Mouse (Mus musculus) midbrain, embryonic 14.5 days (tissue): ENCODE measurements around the gene Tnnc2. TPM values are rescaled to one million over a fixed set of nuclear protein-coding genes. Genes with fewer than 3 reads are reported as not detected.

Experiments
- ATAC-seq: fragments of 200-750 bp; cut with Nextera tagmentation; 2 replicates; pipeline ENCODE4 v1.8.0; 2017; ENCODE audit warnings: moderate number of reproducible peaks, moderate library complexity; ENCODE audit not compliant: low FRiP score, low TSS enrichment
- DNase-seq: peaks from one replicate; pipeline ENCODE4 v3.0.0-alpha.2; 2015
- H3K27ac ChIP-seq: fragments of 300-500 bp; sonication (generic); replicated peaks from 2 replicates; pipeline ENCODE4 v1.5.1; 2014; ENCODE audit warnings: mild to moderate bottlenecking, low read depth, low read length, moderate library complexity
- H3K27me3 ChIP-seq: fragments of 300-500 bp; sonication (generic); 2 replicates; pipeline ENCODE4 v1.6.1; 2014; ENCODE audit warnings: low read length, control low read depth, mixed read lengths; ENCODE audit not compliant: control insufficient read depth, insufficient read depth
- H3K36me3 ChIP-seq: fragments of 300-500 bp; sonication (generic); 2 replicates; pipeline ENCODE4 v1.6.1; 2014; ENCODE audit warnings: low read length, control low read depth; ENCODE audit not compliant: control insufficient read depth, insufficient read depth
- H3K4me1 ChIP-seq: fragments of 300-500 bp; sonication (generic); 2 replicates; pipeline ENCODE4 v1.6.1; 2014; ENCODE audit warnings: mild to moderate bottlenecking, antibody characterized with exemption, low read length, control low read depth; ENCODE audit not compliant: control insufficient read depth, insufficient read depth
- H3K4me2 ChIP-seq: fragments of 300-500 bp; sonication (generic); 2 replicates; pipeline ENCODE4 v1.6.1; 2014; ENCODE audit warnings: mild to moderate bottlenecking, low read length, moderate library complexity
- H3K4me3 ChIP-seq: fragments of 300-500 bp; sonication (generic); replicated peaks from 2 replicates; pipeline ENCODE4 v1.5.1; 2014; ENCODE audit warnings: low read depth, low read length
- H3K9ac ChIP-seq: fragments of 300-500 bp; sonication (generic); replicated peaks from 2 replicates; pipeline ENCODE4 v1.6.1; 2014; ENCODE audit warnings: mild to moderate bottlenecking, low read length, moderate library complexity
- H3K9me3 ChIP-seq: fragments of 300-500 bp; sonication (generic); 2 replicates; pipeline ENCODE4 v1.6.1; 2016; ENCODE audit warnings: low read length, control low read depth, mixed read lengths; ENCODE audit not compliant: control insufficient read depth
- WGBS: fragments of 180-500 bp; shearing (Covaris S2); extraction: QIAGEN DNeasy Blood & Tissue Kit; methylation state at CpG from one replicate; pipeline ENCODE4 v1.1.7; 2014; 5-methylcytosine and 5-hydroxymethylcytosine counted together
- polyA plus RNA-seq: library from polyadenylated mRNA; unstranded; fragments of >200 nt; fragmentation: Nextera tagmentation; extraction: Ambion mirVana; gene quantifications from 2 replicates; pipeline ENCODE4 v1.2.1, GENCODE M21; 2014

The Tnnc2 gene
- polyA plus RNA-seq, 1 experiment from 2014 or later = not detected

- no peak overlapping the region for H3K4me2 ChIP-seq
- no peaks in the 10 kb centered on the region for H3K4me1 ChIP-seq
- no peaks in the 10 kb centered on the region for H3K9me3 ChIP-seq
- ATAC-seq = no peak
- no peak overlapping the region for H3K4me3 ChIP-seq
- H3K27ac ChIP-seq = no peak overlapping the region
- 97% methylated on average over 2 of the region's 2 CpGs for WGBS
- no peaks in the 10 kb centered on the region for H3K27me3 ChIP-seq
- peaks cover 88% of the 10 kb centered on the region for H3K36me3 ChIP-seq
- H3K9ac ChIP-seq = no peak overlapping the region
- DNase-seq = no peak
Measured at GRCm38 (mm10) chr2:164761502-164761901, 18.3 kb downstream of the Tnnc2 start.

GRCm38 (mm10) chr2:164760059-164760833 lies 19.5 kb downstream of the Tnnc2 start:
- no peak for DNase-seq
- Histone ChIP-seq H3K4me1 (no peaks in the 10 kb centered on the region), H3K36me3 (peaks cover 88% of the 10 kb centered on the region), H3K27me3 (no peaks in the 10 kb centered on the region), H3K9ac (no peak overlapping the region), H3K4me3 (no peak overlapping the region), H3K27ac (no peak overlapping the region), H3K4me2 (no peak overlapping the region), H3K9me3 (no peaks in the 10 kb centered on the region)
- ATAC-seq = no peak
- 95% methylated on average over 4 of the region's 4 CpGs for WGBS

GRCm38 (mm10) chr2:164758692-164759091 lies 21.1 kb downstream of the Tnnc2 start:
- 85% methylated on average over 1 of the region's 1 CpGs for WGBS
- H3K27ac ChIP-seq = no peak overlapping the region
- H3K4me2 ChIP-seq = no peak overlapping the region
- H3K9me3 ChIP-seq = no peaks in the 10 kb centered on the region
- no peak overlapping the region for H3K4me3 ChIP-seq
- DNase-seq (no peak), ATAC-seq (no peak)
- peaks cover 96% of the 10 kb centered on the region for H3K36me3 ChIP-seq
- H3K9ac ChIP-seq = no peak overlapping the region
- no peaks in the 10 kb centered on the region for H3K27me3 ChIP-seq
- H3K4me1 ChIP-seq = no peaks in the 10 kb centered on the region

GRCm38 (mm10) chr2:164757841-164758240 lies 21.9 kb downstream of the Tnnc2 start:
- Histone ChIP-seq H3K9me3 (no peaks in the 10 kb centered on the region), H3K9ac (no peak overlapping the region), H3K4me2 (no peak overlapping the region), H3K27me3 (no peaks in the 10 kb centered on the region), H3K4me1 (no peaks in the 10 kb centered on the region), H3K4me3 (no peak overlapping the region), H3K36me3 (peaks cover 96% of the 10 kb centered on the region), H3K27ac (no peak overlapping the region)
- ATAC-seq (no peak), DNase-seq (no peak)
- WGBS = 96% methylated on average over 9 of the region's 11 CpGs

- ATAC-seq (no peak), DNase-seq (no peak)
- H3K4me1 ChIP-seq = no peaks in the 10 kb centered on the region
- WGBS = 89% methylated on average over 2 of the region's 2 CpGs
- no peak overlapping the region for H3K9ac ChIP-seq
- H3K36me3 ChIP-seq = peaks cover 96% of the 10 kb centered on the region
- H3K4me2 ChIP-seq = no peak overlapping the region
- no peaks in the 10 kb centered on the region for H3K9me3 ChIP-seq
- no peak overlapping the region for H3K4me3 ChIP-seq
- no peak overlapping the region for H3K27ac ChIP-seq
- H3K27me3 ChIP-seq = no peaks in the 10 kb centered on the region
Measured at GRCm38 (mm10) chr2:164754800-164755199, 25.0 kb downstream of the Tnnc2 start.

- 93% methylated on average over 11 of the region's 11 CpGs for WGBS
- H3K4me3 ChIP-seq = no peak overlapping the region
- H3K4me2 ChIP-seq = no peak overlapping the region
- no peak overlapping the region for H3K9ac ChIP-seq
- H3K36me3 ChIP-seq = peaks cover 89% of the 10 kb centered on the region
- no peaks in the 10 kb centered on the region for H3K9me3 ChIP-seq
- H3K4me1 ChIP-seq = no peaks in the 10 kb centered on the region
- DNase-seq (no peak), ATAC-seq (no peak)
- H3K27me3 ChIP-seq = no peaks in the 10 kb centered on the region
- no peak overlapping the region for H3K27ac ChIP-seq
Measured at GRCm38 (mm10) chr2:164754105-164754504, 25.7 kb downstream of the Tnnc2 start.

GRCm38 (mm10) chr2:164752454-164752853 lies 27.3 kb downstream of the Tnnc2 start:
- H3K27me3 ChIP-seq = no peaks in the 10 kb centered on the region
- H3K9ac ChIP-seq = no peak overlapping the region
- no peak for ATAC-seq
- H3K9me3 ChIP-seq = no peaks in the 10 kb centered on the region
- H3K4me2 ChIP-seq = no peak overlapping the region
- 94% methylated on average over 2 of the region's 2 CpGs for WGBS
- peaks cover 86% of the 10 kb centered on the region for H3K36me3 ChIP-seq
- no peak for DNase-seq
- 0 out of 2 replicates have a peak, but pooled peaks cover 1% of the 10 kb centered on the region for H3K4me1 ChIP-seq
- no peak overlapping the region for H3K27ac ChIP-seq
- no peak overlapping the region for H3K4me3 ChIP-seq

GRCm38 (mm10) chr2:164748991-164749390 lies 30.8 kb downstream of the Tnnc2 start:
- Histone ChIP-seq H3K4me2 (no peak overlapping the region), H3K4me1 (peaks cover 13% of the 10 kb centered on the region), H3K27ac (no peak overlapping the region), H3K4me3 (no peak overlapping the region), H3K9ac (no peak overlapping the region), H3K36me3 (peaks cover 53% of the 10 kb centered on the region), H3K27me3 (no peaks in the 10 kb centered on the region), H3K9me3 (no peaks in the 10 kb centered on the region)
- DNase-seq (no peak), ATAC-seq (no peak)
- WGBS = 90% methylated on average over 6 of the region's 6 CpGs

- no peak overlapping the region for H3K4me2 ChIP-seq
- peaks cover 45% of the 10 kb centered on the region for H3K36me3 ChIP-seq
- H3K9me3 ChIP-seq = no peaks in the 10 kb centered on the region
- no peak for ATAC-seq
- H3K9ac ChIP-seq = no peak overlapping the region
- WGBS = 80% methylated on average over 4 of the region's 4 CpGs
- no peak overlapping the region for H3K27ac ChIP-seq
- no peak for DNase-seq
- H3K27me3 ChIP-seq = no peaks in the 10 kb centered on the region
- no peak overlapping the region for H3K4me3 ChIP-seq
- H3K4me1 ChIP-seq = peaks cover 13% of the 10 kb centered on the region
Measured at GRCm38 (mm10) chr2:164748191-164748590, 31.6 kb downstream of the Tnnc2 start.
